Mouse (Mus musculus): ENCODE data around the gene Ear6.

GRCm38 (mm10) chr14:51853399-51853798 is at the start of gene Ear6:
- TF ChIP-seq CTCF (IDR thresholded peaks at IDR 0.05) (no peak), EP300 (IDR thresholded peaks at IDR 0.05) (no peak)

Measured in lung, postnatal 0 days (tissue).